Mouse (Mus musculus): ENCODE data around the gene Tlx2. TPM values are rescaled to one million over a fixed set of nuclear protein-coding genes. Genes with fewer than 3 reads are reported as not detected.
A peak's percentile ranks its signal among the peaks of the same experiment; 100 is the strongest.

The Tlx2 gene
- total and polyA plus RNA-seq, 3 experiments, result not detected

DNA sequence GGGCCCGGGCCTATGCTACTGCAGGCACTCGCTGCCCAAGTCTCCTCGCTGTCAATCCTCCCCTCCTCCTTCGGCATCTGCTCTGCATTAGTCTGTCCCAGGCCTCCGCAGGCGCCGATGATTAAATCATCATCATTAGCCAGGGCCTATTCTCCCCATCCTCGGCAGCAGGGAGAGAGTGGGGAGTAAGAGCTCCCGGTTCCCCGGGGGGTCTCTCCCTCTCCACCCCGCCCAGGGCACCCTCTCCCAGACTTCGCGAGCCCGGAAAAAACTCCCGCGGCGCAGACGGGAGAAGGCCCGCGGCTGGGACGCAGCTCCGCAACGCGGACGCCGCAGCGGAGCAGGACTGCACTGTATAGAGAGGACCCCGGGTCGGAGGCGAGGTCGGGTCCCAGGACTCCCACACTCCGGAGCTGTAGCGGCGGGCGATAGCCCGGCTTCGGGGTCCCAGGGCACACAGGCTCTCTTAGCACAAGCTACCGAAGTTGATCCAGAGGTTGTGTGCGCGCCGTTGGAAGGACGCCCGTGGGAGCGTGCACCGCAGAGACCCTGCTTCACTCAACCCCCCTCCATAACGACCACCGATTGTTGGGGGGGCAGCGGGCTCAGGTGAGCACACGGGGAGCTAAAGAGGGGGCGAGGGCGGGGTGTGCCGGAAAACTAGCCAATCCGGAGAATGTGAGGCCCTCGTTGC is 7.7 kb upstream of the Tlx2 start, which contains the start of gene Pcgf1:
Gene Pcgf1 (plus strand): TSS at position 240 of the 694 bp plus-strand sequence.
- Histone ChIP-seq H3K79me2 (replicated peaks; ENCODE audit: control insufficient read depth, extremely low read depth, insufficient read depth, poor library complexity, severe bottlenecking) (no peaks in the 10 kb centered on the region), H3K4me3 (replicated peaks in 1 of 3; ENCODE audit: low read depth in 2 of 3, low read length in 2 of 3, poor library complexity in 1 of 3) (peak within 1 kb of the TSS; percentile 84 to 89 (median 84)), H3K9ac (ENCODE audit: insufficient read depth, low read depth) (peak within 1 kb of the TSS; percentile 81), H3K27me3 (replicated peaks) (peaks cover 3% of the 10 kb centered on the region), H3K27ac (ENCODE audit: insufficient read depth, low read depth) (peak within 1 kb of the TSS; percentile 87), H3K4me1 (ENCODE audit: control insufficient read depth in 1 of 2, insufficient read depth in 2 of 2) (peaks cover 3 to 19% of the 10 kb centered on the region in 2 experiments; a peak in 3 of 4 replicates), H3K4me2 (ENCODE audit: insufficient read depth, low read depth, poor library complexity, severe bottlenecking) (peak within 1 kb of the TSS; percentile 68), H3K36me3 (replicated peaks in 1 of 2; ENCODE audit: control insufficient read depth in 1 of 2, insufficient read depth in 1 of 2, low read length in 1 of 2) (peaks cover 11 to 29% of the 10 kb centered on the region in 2 experiments), H3K9me3 (replicated peaks; ENCODE audit: low read length) (no peaks in the 10 kb centered on the region)
- dilution Hi-C loops (cut with MboI; ENCODE audit: extremely low pct_ligation_motif_present, extremely low pct_unique_long_range_greater_than_20kb, low sequenced_read_pairs), result no loop called here
- in situ Hi-C loops (cut with MboI; ENCODE audit: low pct_ligation_motif_present, low pct_unique_long_range_greater_than_20kb, low sequenced_read_pairs), result no loop called here
- DNase-seq (ENCODE audit: extremely low read depth), result peak; percentile 41
- TF ChIP-seq TBP (conservative IDR thresholded peaks at IDR 0.05; ENCODE audit: low read depth, low read length) (no peak), POLR2AphosphoS2 (IDR thresholded peaks at IDR 0.05; ENCODE audit: low read depth, low read length) (no peak), MXI1 (IDR thresholded peaks at IDR 0.05; ENCODE audit: low read depth, low read length) (peak; percentile 95; the same call in 1 of the 2 replicates), RCOR1 (conservative IDR thresholded peaks at IDR 0.05; ENCODE audit: low read depth, low read length) (no peak), ETS1 (conservative IDR thresholded peaks at IDR 0.05; ENCODE audit: low read depth, low read length) (no peak), MAFK (IDR thresholded peaks at IDR 0.05; ENCODE audit: insufficient replicate concordance, low read length) (no peak), SIN3A (IDR thresholded peaks at IDR 0.05; ENCODE audit: low read length) (no peak; the same call in 1 of the 2 replicates), BHLHE40 (IDR thresholded peaks at IDR 0.05; ENCODE audit: low read depth, low read length) (peak; percentile 43), PAX5 (IDR thresholded peaks at IDR 0.05; ENCODE audit: low read length) (no peak), RAD21 (IDR thresholded peaks at IDR 0.05; ENCODE audit: low read depth, low read length) (no peak), HCFC1 (IDR thresholded peaks at IDR 0.05; ENCODE audit: low read depth, low read length) (no peak), CHD2 (IDR thresholded peaks at IDR 0.05; ENCODE audit: low read length) (no peak), ZNF384 (IDR thresholded peaks at IDR 0.05; ENCODE audit: low read depth, low read length) (no peak), POLR2A (IDR thresholded peaks at IDR 0.05; ENCODE audit: low read depth, low read length) (no peak), TCF12 (IDR thresholded peaks at IDR 0.05; ENCODE audit: low read depth, low read length) (peak; percentile 12; the same call in 1 of the 2 replicates), MAZ (IDR thresholded peaks at IDR 0.05; ENCODE audit: low read depth, low read length) (peak; percentile 62; the same call in 1 of the 2 replicates), JUN (IDR thresholded peaks at IDR 0.05; ENCODE audit: insufficient read depth, low read depth, low read length) (no peak), JUND (conservative IDR thresholded peaks at IDR 0.05; ENCODE audit: low read depth, low read length) (no peak), USF1 (IDR thresholded peaks at IDR 0.05; ENCODE audit: low read depth, low read length) (no peak), ZMIZ1 (IDR thresholded peaks at IDR 0.05; ENCODE audit: low read depth, low read length) (no peak), SMC3 (IDR thresholded peaks at IDR 0.05; ENCODE audit: low read depth, low read length) (no peak), NELFE (IDR thresholded peaks at IDR 0.05; ENCODE audit: low read depth, low read length) (no peak), ZKSCAN1 (IDR thresholded peaks at IDR 0.05; ENCODE audit: borderline replicate concordance, low read depth, low read length) (no peak)

Measured in CH12.LX (cell line).